Mouse (Mus musculus): ENCODE data around the gene Primpol.

The Primpol gene

DNA sequence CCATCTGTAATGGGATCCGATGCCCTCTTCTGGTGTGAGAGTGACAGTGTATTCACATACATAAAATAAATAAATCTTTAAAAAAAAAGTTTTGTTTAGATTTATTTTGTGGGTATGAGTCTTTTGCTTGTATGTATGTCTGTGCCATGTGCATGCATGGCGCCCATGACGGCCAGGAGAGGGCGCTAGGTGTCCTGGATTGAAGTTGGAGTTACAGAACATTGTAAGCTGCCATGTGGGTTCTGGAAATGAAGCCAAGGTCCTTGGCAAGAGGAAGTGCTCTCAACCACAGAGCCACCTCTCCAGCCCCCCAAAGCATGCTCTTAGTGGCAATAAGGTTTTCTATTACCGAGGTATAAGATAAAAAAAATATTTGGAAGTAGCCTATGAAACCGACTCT, 57.6 kb downstream of the Primpol start:
- no peak for DNase-seq (ENCODE audit: low spot score)

- DNase-seq (ENCODE audit: low spot score), result no peak
Measured at GRCm38 (mm10) chr8:46552441-46552765, 64.6 kb downstream of the Primpol start.

GRCm38 (mm10) chr8:46551615-46552440, 65.2 kb downstream of the Primpol start, which contains the start of gene Cenpu:
Cenpu (plus strand) TSS chr8:46552028.
- DNase-seq (ENCODE audit: low spot score), result peak; percentile 98

- DNase-seq (ENCODE audit: low spot score), result no peak
Measured at GRCm38 (mm10) chr8:46551029-46551428, 66.0 kb downstream of the Primpol start.

- peak; percentile 23 for DNase-seq (ENCODE audit: low spot score)
Measured at GRCm38 (mm10) chr8:46550058-46550457, 67.0 kb downstream of the Primpol start.

- peak; percentile 18 for DNase-seq (ENCODE audit: low spot score)
Measured at GRCm38 (mm10) chr8:46547245-46547644, 69.8 kb downstream of the Primpol start.

- DNase-seq (ENCODE audit: low spot score), result no peak
Measured at GRCm38 (mm10) chr8:46546431-46547176, 70.4 kb downstream of the Primpol start.

GRCm38 (mm10) chr8:46545854-46546253, 71.2 kb downstream of the Primpol start:
- DNase-seq (ENCODE audit: low spot score), result no peak

DNA sequence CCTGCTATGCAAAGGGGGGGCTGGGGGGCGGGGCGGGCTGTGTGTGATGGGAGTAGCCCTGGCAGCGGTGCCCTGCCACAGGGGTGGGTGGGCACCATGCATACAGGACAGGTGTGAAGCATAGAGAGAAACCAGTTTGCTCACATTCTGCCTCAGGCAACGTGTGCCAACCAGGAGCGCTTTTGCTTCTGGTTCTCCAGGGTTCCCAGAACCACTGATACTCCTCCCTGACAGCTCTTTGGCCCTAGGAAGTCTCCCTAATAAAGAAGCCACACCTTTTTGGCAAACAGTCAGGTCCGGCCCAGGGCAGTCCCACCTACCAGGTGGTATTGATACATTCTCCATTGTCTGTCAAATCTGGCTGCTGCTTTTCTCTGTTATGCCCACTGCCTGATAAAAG, 73.3 kb downstream of the Primpol start:
- DNase-seq (ENCODE audit: low spot score), result no peak

DNA sequence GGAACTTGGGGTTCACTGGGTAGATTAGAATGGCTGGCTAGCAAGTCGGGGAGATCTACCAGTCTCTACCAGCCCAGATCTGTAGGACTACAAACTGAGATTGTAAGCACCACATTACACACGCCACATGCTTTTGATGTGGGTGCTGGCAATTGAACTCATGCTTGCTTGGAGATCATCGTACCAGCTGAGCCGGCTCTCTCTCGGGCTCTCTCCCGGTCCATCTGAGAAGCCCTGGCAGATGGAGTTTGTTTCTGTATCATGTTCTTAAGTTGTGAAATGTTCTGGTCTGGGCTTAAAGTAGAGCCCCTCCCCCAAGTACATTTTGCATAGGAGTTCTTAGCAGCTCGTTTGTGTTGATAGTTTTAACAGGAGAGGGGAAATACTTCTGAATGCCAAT, 73.8 kb downstream of the Primpol start:
- peak; percentile 77 for DNase-seq (ENCODE audit: low spot score)

- DNase-seq (ENCODE audit: low spot score), result no peak
Measured at GRCm38 (mm10) chr8:46539701-46540100, 77.3 kb downstream of the Primpol start.

- DNase-seq (ENCODE audit: low spot score), result no peak
Measured at GRCm38 (mm10) chr8:46533926-46534325, 83.1 kb downstream of the Primpol start.

GRCm38 (mm10) chr8:46530541-46530940, 86.5 kb downstream of the Primpol start:
- DNase-seq (ENCODE audit: low spot score), result no peak

DNA sequence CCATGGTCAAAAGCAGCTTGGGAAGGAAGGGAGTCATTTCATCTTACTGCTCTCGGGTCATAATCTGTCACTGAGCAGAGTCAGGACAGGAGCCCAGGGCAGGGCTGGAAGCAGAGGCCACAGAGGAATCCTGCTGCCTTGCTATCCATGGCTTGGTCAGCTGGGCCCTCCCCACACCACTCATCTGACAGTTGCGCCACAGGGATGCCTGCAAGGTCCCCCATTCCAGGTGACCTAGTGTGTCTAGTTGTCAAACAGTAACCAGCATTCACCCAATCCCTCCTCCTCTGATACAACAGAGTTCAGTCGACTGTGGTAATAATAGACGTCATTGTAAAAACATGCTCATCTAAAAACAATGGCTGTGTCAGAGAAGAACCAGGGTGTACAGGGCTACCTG, 87.5 kb downstream of the Primpol start:
- DNase-seq (ENCODE audit: low spot score), result no peak

DNA sequence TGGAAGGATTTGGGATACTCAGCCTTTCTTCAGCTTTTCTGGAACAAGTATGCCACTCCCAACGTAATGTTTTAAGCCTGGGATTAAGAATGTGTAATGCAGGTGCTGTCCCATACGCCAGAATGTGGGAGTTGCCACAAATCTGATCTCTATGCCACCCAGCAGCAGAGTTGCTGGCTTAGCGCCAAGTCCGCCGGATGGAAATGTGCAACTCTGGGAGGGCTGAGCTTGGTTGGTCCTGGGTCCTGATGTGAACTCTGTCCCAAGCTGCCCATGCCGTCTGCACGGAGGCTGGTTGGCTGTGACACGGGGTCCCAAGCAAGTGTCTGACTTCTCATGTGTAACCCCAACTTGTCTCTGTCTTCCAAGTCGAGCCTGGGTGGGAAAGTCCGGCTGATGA, 90.2 kb downstream of the Primpol start:
- no peak for DNase-seq (ENCODE audit: low spot score)

DNA sequence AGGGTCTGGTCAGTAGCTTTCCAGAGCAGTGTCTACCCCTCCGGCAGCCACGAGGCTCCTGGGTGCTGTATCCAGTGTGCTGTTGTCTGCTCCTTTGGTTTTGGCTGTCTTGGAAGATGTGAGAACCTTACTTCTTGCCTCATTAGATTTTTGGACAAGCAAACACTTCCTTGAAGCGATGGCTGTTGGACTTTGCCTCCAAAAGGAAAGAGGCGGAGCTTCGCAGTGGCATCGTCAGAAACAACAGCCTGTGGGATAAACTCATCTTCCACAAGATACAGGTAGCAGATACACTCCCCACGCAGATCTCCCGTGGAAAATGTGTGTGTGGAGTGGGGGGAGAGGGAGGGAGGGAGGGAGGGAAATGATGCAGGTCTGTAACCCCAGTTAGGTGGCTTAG, 90.9 kb downstream of the Primpol start:
- no peak for DNase-seq (ENCODE audit: low spot score)
